Mouse (Mus musculus): ENCODE results near the gene Cntfr.
"Not testable (repeated sequence)": the region's sequence is repeated elsewhere in the genome, so short reads cannot be mapped to it uniquely, and the experiment has no call there.

DNA sequence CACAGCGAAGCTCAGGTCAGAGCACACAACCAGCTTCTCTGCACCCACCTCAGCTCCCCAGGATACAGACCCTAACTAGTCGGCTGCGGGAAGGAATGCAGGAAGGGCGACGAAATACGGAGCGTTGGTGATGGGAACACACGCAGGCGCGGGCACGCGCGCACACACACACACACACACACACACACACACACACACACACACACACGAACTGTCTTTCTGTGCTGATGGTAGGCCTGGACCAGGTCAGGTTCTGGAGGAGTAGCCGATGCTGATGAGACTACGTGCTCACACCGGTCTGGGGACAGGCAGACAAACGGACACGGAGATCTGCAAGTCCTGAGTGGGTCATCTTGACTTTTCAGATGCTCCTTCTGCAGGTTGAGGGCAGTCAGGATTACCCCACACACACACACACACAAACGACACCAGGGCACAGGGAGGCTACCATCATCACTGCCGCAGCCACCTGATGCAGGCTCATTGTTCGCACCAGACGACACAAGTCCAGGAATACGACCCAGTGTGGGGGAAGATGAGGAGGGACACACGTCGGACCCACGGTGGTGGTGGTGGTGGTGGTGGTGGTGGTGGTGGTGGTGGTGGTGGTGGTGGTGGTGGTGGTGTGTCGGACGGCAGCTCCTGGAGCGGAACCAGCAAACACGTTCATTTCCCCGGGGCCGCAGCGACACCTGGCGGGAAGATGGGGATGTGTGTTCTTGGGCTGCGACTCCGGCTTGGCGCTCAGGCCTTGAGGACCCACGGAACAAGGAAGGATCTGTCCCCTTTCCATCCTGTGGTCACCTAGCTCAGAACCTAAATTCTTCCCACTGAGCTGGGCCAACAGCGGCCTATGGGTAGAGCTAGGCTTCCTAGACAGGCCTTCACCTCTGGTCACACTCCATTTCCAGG lies at the start of gene Cntfr:
- TF ChIP-seq CTCF (IDR thresholded peaks at IDR 0.05; ENCODE audit: low read depth, low read length); GATA1 (IDR thresholded peaks at IDR 0.05; ENCODE audit: borderline replicate concordance, low read length): not testable (repeated sequence)
